Mouse (Mus musculus) cortical plate, adult 2 months (tissue): ENCODE measurements around the gene Itpk1. TPM values are rescaled to one million over a fixed set of nuclear protein-coding genes. Genes with fewer than 3 reads are reported as not detected.

Experiments
- H3K27ac ChIP-seq: fragments of 200-500 bp; 2 replicates; pipeline ENCODE4 v1.5.1; 2012; ENCODE audit warnings: low read length, control low read depth, inconsistent platforms; ENCODE audit not compliant: insufficient read depth
- H3K4me1 ChIP-seq: fragments of 200-500 bp; 2 replicates; pipeline ENCODE4 v1.6.1; 2011; ENCODE audit warnings: low read length; ENCODE audit not compliant: control insufficient read depth, insufficient read depth
- H3K4me3 ChIP-seq: fragments of 200-500 bp; 2 replicates; pipeline ENCODE4 v1.5.1; 2011; ENCODE audit warnings: mild to moderate bottlenecking, low read length, control low read depth; ENCODE audit not compliant: insufficient read depth
- CTCF ChIP-seq: fragments of 200-500 bp; IDR thresholded peaks from 2 replicates; pipeline ENCODE4 v1.5.1; 2011; ENCODE audit warnings: mild to moderate bottlenecking, control low read depth, low read length; ENCODE audit not compliant: insufficient read depth; ENCODE audit errors: extremely low read depth
- POLR2A ChIP-seq: fragments of 200-500 bp; IDR thresholded peaks from 2 replicates; pipeline ENCODE4 v1.6.1; 2011; ENCODE audit warnings: mild to moderate bottlenecking, low read length, control low read depth; ENCODE audit not compliant: insufficient read depth; ENCODE audit errors: extremely low read depth
- polyA plus RNA-seq: library from polyadenylated mRNA; depleted of rRNA; stranded (reverse); fragments of >200 nt; gene quantifications from 2 replicates; pipeline ENCODE4 v1.2.3, GENCODE M21; 2012

Gene Itpk1
- polyA plus RNA-seq, 1 experiment: 42.6 TPM

DNA sequence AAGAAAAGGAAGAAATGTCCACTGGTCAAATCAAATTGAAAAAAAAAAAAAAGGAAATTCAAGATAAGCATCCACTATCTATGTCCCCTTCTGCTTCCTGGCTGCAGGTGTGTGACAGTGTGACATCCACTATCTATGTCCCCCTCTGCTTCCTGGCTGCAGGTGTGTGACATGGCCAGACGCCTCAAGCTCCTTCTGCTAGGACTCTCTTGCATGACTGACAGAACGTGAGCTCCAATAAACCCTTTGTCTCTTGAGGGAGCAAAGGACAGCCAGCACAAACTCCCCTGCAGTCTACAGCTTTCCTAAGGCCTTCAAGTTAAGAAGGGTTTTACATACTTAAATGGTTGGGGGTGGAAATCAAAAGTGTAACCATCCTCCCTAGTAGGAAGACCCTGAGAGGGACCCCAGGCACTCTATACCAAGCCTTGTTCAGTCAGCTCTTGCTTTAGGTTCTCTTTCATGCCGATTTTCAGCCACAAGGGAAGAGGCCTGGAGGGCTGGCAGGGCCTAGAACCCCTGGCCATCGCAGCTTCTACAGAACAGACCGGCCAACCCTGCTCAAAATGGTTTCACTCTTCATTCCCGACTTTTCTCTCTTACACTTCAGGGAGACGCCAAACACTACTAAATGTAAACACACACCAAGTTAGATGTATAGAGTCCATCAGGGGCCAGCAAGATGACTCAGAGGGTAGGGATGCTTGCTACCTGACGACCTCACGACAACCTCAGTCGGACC is 10.1 kb upstream of the Itpk1 start:
- H3K4me1 ChIP-seq: no peaks in the 10 kb centered on the region; the same call in 1 of the 2 replicates
- H3K27ac ChIP-seq: no peak overlapping the region
- TF ChIP-seq POLR2A (no peak), CTCF (no peak)
- no peak overlapping the region for H3K4me3 ChIP-seq

DNA sequence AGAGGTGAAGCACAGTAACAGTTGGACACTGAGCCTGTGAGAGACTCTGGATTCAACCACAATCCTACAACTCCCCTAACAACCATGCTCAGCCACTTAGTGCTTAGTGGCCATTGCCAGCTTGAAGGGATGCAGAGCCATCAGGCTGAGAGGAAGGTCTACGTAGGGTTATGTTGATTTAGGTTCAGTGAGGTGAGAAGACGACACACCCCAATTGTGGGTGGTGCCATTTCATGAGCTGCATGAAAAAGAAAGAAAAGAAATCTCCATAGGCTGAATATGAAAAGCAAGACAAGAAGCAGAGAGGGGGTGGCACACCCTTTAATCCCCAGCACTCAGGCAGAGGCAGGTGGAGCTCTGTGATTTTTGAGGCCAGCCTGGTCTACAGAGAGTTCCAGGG is 9.4 kb upstream of the Itpk1 start:
- no peak for TF ChIP-seq POLR2A
- no peak for TF ChIP-seq CTCF
- Histone ChIP-seq H3K27ac (no peak overlapping the region), H3K4me1 (no peaks in the 10 kb centered on the region), H3K4me3 (no peak overlapping the region)

DNA sequence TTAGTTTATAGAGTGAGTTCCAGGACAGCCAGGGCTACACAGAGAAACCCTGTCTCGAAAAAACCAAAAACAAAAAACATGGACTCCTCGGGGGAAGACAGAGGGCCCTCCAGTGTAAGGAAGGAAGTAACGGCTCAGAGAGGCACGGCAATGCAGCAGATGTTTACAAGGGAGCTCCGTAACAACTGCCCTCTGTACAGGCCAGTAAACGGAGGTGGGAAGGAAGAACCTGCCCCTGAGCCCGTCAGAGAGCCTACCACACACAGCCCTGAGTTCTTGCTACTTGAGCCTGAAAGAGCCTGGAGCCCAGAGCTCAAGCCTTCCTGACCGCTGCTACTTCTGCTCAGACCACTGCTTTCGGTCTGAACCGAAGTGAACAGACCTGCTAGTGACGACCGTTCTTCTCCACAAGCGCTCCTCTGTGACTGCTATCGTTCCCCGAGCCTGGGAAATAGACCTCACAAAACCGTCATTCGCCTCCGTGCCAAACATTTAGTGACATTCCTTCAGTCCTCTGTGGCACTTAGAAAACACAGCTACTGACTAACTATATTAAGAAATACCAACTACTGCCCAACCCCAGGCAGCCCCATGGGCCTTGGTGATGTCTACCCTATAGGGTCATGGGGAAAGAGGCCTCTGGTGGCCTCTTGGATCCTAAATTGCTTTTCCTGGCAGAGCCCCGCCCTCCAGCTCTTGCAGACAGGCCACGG is 8.6 kb upstream of the Itpk1 start:
- Histone ChIP-seq H3K4me3 (no peak overlapping the region), H3K27ac (no peak overlapping the region)
- TF ChIP-seq POLR2A (no peak), CTCF (no peak)

DNA sequence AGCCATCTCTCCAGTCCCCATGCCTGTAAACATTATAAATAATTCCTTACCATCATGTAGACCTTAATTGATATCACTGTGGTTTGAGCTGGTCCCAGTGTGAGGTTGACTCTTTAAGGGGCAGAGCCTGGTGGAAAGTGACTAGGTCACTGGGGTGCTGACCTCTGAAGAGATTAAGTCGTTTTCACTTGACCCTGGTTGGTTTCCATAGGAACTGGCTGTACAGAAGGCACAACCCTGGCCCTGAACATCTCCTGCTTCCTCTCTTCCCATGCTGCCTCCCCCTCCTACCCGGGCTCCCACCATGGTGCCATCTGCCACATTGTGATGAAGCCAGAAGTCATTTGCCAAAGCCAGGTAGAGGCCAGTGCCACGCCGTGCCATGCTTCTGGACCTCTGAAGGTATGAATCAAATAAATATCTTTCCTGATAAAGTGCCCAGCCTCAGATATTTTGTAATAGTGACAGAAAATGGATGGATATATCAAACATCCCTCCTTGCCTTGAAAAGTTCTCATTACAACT is 6.2 kb upstream of the Itpk1 start:
- TF ChIP-seq CTCF: no peak
- no peak for TF ChIP-seq POLR2A
- Histone ChIP-seq H3K4me1 (peaks cover 4% of the 10 kb centered on the region), H3K4me3 (no peak overlapping the region), H3K27ac (no peak overlapping the region)

More for the DNA sequence above, 8.6 kb upstream of the Itpk1 start:
- H3K4me1 ChIP-seq: no peaks in the 10 kb centered on the region

DNA sequence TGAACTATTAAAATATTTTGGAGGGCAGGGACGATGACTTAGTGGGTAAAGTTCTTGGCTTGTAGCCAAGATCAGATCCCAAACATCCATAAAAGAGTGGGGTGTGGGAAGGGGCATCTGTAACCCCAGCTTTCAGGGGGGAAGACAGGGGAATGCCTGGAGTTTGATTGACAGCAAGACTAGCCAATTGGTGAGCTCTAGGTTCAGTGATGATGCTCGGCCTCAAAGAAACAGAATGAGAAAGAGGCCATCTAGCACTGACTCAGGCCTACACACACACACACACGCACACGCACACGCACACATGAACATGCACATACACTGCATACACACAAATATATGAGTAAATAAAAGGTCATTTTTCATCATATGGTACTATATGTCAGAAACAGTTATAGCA is 5.2 kb upstream of the Itpk1 start:
- no peak for TF ChIP-seq CTCF
- TF ChIP-seq POLR2A: no peak
- peaks cover 4% of the 10 kb centered on the region for H3K4me1 ChIP-seq
- H3K27ac ChIP-seq: no peak overlapping the region
- H3K4me3 ChIP-seq: no peak overlapping the region

DNA sequence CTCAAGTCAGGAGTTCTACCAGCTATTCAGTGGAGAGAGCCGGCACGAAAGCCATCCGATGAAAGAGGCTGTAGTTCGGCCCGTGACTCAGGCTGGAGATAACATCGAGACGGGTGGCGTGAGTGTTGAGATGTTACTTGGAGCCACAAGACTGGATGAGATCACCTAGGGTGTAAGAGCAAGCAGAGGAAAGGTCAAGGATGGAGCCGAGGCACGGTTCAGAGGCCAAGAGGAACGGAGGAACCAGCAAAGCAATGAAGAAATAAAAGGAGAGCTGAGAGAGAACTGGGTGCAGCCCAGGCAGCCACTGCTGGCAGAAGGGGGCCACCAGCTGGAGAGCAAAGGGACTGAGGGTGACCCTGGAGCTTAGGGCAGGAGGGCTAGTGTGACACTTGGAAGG is 3.5 kb upstream of the Itpk1 start:
- TF ChIP-seq CTCF (peak; percentile 19; the same call in 1 of the 2 replicates), POLR2A (no peak)
- no peak overlapping the region for H3K27ac ChIP-seq
- no peak overlapping the region for H3K4me3 ChIP-seq
- peaks cover 4% of the 10 kb centered on the region for H3K4me1 ChIP-seq

DNA sequence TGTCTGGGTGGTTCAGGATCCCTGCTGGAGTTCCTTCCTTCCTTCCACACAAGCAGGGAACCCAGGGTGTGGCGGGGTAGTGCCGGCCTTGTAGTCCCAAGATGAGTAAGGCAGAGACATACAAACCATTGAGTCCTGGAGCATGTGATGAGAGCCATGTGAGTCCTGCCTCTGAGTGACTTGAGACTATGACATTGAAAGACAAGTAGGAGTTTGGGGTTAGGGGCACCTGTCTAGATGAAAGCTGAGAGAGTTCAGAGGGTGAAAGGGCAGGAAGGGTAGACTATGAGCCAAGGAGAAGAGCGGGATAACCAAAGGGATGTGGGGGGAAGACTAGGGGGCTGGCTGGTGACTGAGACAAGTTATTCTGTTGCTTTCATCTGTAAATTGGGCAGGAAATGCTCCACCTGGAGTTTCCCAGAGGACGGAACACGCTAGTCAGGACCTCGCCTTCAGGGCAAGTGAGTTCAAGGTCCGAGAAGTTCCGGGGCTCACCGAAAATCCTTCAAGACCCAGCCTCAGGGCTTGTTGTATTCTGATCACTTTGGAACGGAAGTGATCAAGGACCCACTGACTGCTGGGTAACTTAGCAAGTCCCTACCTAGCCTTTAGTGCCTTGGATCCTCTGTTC is 2.2 kb upstream of the Itpk1 start:
- Histone ChIP-seq H3K4me1 (peaks cover 8% of the 10 kb centered on the region), H3K4me3 (no peak overlapping the region), H3K27ac (no peak overlapping the region)
- TF ChIP-seq POLR2A (no peak), CTCF (no peak)

DNA sequence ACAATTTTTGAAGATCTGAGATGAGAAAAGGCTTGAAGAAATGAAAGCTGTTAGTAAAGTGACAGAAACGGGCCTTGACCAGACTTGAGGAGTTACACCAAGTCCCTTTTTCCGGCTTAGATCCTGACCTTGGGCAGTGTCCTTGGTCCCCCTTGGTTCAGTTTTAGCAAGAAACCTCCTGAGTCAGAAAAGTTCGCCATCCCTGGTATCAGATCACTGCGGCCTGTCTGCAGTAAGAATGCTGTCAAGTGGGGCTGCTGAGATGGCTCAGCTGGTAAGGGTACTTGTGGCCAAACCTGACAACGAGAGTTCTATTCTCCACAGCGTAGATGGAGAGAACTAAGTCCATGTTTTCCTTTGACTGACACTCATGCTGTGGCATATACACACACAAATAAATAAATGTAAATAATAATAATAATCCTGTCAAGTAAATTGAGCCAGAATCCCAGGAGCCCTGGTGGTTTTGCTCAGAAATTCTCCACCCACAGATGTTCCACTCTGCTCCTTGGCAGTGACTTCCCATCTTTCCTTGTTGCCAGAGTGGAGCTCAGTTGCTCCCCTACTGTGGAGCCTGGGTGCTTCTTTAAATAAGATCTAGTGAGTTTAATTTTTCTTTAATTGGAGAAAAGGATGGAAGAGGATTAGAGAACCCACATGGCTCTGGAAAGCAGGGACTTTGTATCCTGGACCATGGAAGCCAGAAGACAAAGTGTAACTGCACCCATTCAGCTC is 1.3 kb upstream of the Itpk1 start:
- Histone ChIP-seq H3K4me1 (peaks cover 8% of the 10 kb centered on the region), H3K27ac (no peak overlapping the region), H3K4me3 (no peak overlapping the region; the same call in 1 of the 2 replicates)
- TF ChIP-seq CTCF (no peak), POLR2A (no peak)

DNA sequence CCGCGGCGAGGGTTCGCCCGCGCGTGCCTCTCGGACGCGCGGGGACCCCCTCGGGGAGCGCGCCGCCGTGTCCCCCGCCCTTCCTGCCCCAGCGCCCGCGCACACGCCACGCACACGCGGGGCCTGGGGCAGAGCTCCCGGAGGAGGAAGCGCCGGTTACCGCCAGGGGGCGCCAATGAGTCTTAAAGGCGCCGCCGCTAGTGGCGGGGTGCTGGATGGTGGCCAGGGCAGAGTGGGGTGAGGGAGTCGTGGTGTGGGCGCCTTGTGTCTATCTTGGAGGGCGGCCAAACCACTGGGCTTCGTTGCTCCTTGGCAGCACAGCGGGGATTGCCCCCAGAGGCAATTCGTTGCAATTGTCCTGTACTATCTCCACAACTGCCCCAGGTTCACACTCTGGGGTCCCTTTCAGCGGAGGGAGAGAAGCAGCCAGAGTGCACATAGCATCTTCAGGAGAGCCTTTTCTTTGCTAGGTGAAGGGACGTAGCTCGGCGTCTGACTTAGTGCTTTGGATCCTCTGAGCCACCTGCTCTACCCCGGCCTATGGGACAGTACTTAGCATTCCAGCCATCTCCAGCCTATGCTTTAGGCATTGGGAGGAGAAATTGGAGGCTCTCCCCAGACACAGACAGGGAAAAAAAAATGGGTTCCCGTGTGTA is 614 bp upstream of the Itpk1 start:
- peaks cover 11% of the 10 kb centered on the region for H3K4me1 ChIP-seq
- peak overlapping the region; percentile 49 for H3K4me3 ChIP-seq
- peak overlapping the region; percentile 93 for H3K27ac ChIP-seq
- no peak for TF ChIP-seq POLR2A
- peak; percentile 54 for TF ChIP-seq CTCF
